Mouse (Mus musculus) G1E (cell line): ENCODE measurements at regions not wholly inside any gene's neighbourhood (a gene's known extent, or its start where the extent isn't known, plus 50 kb on each side); places are given as distances from the start of the nearest gene placed in this dataset.

Experiments used
- CTCF ChIP-seq: IDR thresholded peaks from 2 replicates; pipeline ENCODE4 v1.5.1; 2012; ENCODE audit warnings: low read depth, low read length, inconsistent platforms, mixed read lengths
- TAL1 ChIP-seq: conservative IDR thresholded peaks from 2 replicates; pipeline ENCODE4 v1.6.1; 2012; ENCODE audit warnings: low read depth, low read length, inconsistent platforms, mixed read lengths

DNA sequence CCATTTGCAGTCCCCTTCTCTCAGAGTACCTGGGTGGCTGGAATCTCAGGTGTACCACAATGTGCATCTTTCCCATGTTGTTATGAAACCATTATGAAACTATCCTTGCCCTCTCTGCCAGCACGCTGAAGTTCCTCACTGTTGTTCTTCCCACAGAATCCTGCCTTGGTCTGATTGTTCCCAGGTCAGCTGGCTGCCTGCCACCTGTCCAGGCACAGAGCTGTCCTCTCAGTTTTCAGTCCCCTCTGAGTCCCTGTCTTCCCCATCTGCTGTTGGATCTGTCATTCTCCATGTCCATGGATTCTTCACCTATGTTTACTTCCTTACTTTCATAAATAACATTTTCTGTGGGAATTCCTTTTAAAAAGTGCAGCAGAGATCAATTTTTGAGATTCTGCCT, 81.3 kb upstream of the Lyplal1 start:
- TF ChIP-seq CTCF (no peak), TAL1 (no peak)
